Mouse (Mus musculus): ENCODE measurements around the gene Vmn1r236. TPM values are rescaled to one million over a fixed set of nuclear protein-coding genes. Genes with fewer than 3 reads are reported as not detected.

Gene Vmn1r236
- total and polyA plus RNA-seq, 3 experiments: not detected

DNA sequence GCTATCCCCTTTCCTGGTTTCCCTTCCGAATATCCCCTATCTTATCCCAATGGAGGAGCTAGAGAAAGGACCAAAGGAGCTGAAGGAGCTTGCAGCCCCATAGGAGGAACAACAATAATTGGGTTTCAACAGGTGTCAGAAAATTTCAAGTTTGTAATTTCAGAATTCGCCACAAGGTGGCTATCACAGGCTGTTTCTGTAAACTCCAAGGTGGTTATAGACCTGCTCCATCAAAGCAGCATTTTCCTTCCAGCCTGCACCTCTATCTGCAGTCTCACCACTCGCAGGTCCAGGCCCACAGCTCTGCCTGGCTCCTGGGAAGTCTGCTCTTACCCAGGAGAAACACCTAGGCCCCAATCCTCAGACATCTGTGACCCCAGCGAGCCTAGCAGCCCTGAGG lies 10.6 kb upstream of the Vmn1r236 start:
- Histone ChIP-seq H3K4me1 (ENCODE audit: control insufficient read depth in 1 of 2, insufficient read depth in 2 of 2) (peaks cover 0 to 5% of the 10 kb centered on the region in 2 experiments; a peak in 2 of 4 replicates), H3K27me3 (replicated peaks) (peaks cover 22% of the 10 kb centered on the region), H3K9me3 (replicated peaks; ENCODE audit: low read length) (no peaks in the 10 kb centered on the region), H3K4me2 (ENCODE audit: insufficient read depth, low read depth, poor library complexity, severe bottlenecking) (0 out of 2 replicates have a peak overlapping the region, but pooled peaks have one; percentile 26), H3K79me2 (replicated peaks; ENCODE audit: control insufficient read depth, extremely low read depth, insufficient read depth, poor library complexity, severe bottlenecking) (no peaks in the 10 kb centered on the region), H3K36me3 (replicated peaks in 1 of 2; ENCODE audit: control insufficient read depth in 1 of 2, insufficient read depth in 1 of 2, low read length in 1 of 2) (no peaks in the 10 kb centered on the region), H3K4me3 (replicated peaks in 1 of 3; ENCODE audit: low read depth in 2 of 3, low read length in 2 of 3, poor library complexity in 1 of 3) (no peak overlapping the region), H3K27ac (ENCODE audit: insufficient read depth, low read depth) (no peak overlapping the region), H3K9ac (ENCODE audit: insufficient read depth, low read depth) (no peak overlapping the region)
- in situ Hi-C loops (cut with MboI; ENCODE audit: low pct_ligation_motif_present, low pct_unique_long_range_greater_than_20kb, low sequenced_read_pairs): no loop called here
- peak; percentile 43; the same call in 1 of the 2 replicates for TF ChIP-seq ZC3H11A (IDR thresholded peaks at IDR 0.05; ENCODE audit: low read depth, low read length)
- peak; percentile 94 for TF ChIP-seq SMC3 (IDR thresholded peaks at IDR 0.05; ENCODE audit: low read depth, low read length)
- no peak for TF ChIP-seq POLR2A (IDR thresholded peaks at IDR 0.05; ENCODE audit: low read depth, low read length)
- TF ChIP-seq EP300 (IDR thresholded peaks at IDR 0.05; ENCODE audit: low read length): no peak
- TF ChIP-seq GABPA (IDR thresholded peaks at IDR 0.05; ENCODE audit: insufficient replicate concordance, low read depth, low read length): no peak
- TF ChIP-seq RAD21 (IDR thresholded peaks at IDR 0.05; ENCODE audit: low read depth, low read length): peak; percentile 73
- no peak for TF ChIP-seq ZMIZ1 (IDR thresholded peaks at IDR 0.05; ENCODE audit: low read depth, low read length)
- no peak for TF ChIP-seq MAX (IDR thresholded peaks at IDR 0.05; ENCODE audit: low read length)
- no peak for TF ChIP-seq ETS1 (conservative IDR thresholded peaks at IDR 0.05; ENCODE audit: low read depth, low read length)
- TF ChIP-seq NELFE (IDR thresholded peaks at IDR 0.05; ENCODE audit: low read depth, low read length): no peak
- TF ChIP-seq MEF2A (IDR thresholded peaks at IDR 0.05; ENCODE audit: borderline replicate concordance, low read depth, low read length): no peak
- peak; percentile 31 to 79 for TF ChIP-seq CTCF (conservative IDR thresholded peaks at IDR 0.05 in 1 of 2, IDR thresholded peaks at IDR 0.05 in 1 of 2; ENCODE audit: low read depth in 2 of 2, low read length in 2 of 2)
- DNase-seq (ENCODE audit: extremely low read depth): peak; percentile 67
- dilution Hi-C loops (cut with MboI; ENCODE audit: extremely low pct_ligation_motif_present, extremely low pct_unique_long_range_greater_than_20kb, low sequenced_read_pairs): no loop called here

DNA sequence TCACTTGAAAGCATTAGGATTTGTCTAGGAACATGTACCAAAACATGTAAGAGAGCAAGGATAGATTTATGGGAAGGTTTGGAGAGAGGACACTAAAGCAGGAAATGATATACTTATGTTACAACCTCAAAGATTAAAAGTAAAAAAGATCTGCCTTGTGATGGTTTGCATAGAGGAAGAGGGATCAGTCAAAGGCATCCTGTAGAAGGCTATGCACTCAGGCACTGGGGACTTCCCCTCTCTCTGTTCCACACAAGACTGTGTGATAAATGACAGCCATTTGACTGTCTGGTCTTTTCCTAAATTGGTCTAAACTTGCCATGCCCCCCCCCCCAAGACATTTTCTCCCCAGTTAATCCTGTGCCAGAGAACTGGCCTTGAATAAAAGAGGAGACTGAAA lies 1.7 kb downstream of the Vmn1r236 start:
- TF ChIP-seq IRF4 (IDR thresholded peaks at IDR 0.05; ENCODE audit: low read depth, low read length) (no peak), ZNF384 (IDR thresholded peaks at IDR 0.05; ENCODE audit: low read depth, low read length) (no peak), USF2 (conservative IDR thresholded peaks at IDR 0.05; ENCODE audit: low read depth, low read length) (no peak), CHD1 (IDR thresholded peaks at IDR 0.05; ENCODE audit: low read depth, low read length) (no peak), POLR2A (IDR thresholded peaks at IDR 0.05; ENCODE audit: low read depth, low read length) (no peak), NRF1 (IDR thresholded peaks at IDR 0.05; ENCODE audit: low read depth, low read length) (no peak), E2F4 (IDR thresholded peaks at IDR 0.05; ENCODE audit: insufficient replicate concordance, low read depth, low read length) (no peak), PAX5 (IDR thresholded peaks at IDR 0.05; ENCODE audit: low read length) (no peak), NELFE (IDR thresholded peaks at IDR 0.05; ENCODE audit: low read depth, low read length) (no peak)
- no peaks in the 10 kb centered on the region for H3K36me3 ChIP-seq (replicated peaks in 1 of 2; ENCODE audit: control insufficient read depth in 1 of 2, insufficient read depth in 1 of 2, low read length in 1 of 2)
- no peaks in the 10 kb centered on the region for H3K9me3 ChIP-seq (replicated peaks; ENCODE audit: low read length)
- H3K9ac ChIP-seq (ENCODE audit: insufficient read depth, low read depth): no peak overlapping the region
- no peak overlapping the region for H3K4me2 ChIP-seq (ENCODE audit: insufficient read depth, low read depth, poor library complexity, severe bottlenecking)
- H3K79me2 ChIP-seq (replicated peaks; ENCODE audit: control insufficient read depth, extremely low read depth, insufficient read depth, poor library complexity, severe bottlenecking): no peaks in the 10 kb centered on the region
- H3K4me3 ChIP-seq (replicated peaks in 1 of 3; ENCODE audit: low read depth in 2 of 3, low read length in 2 of 3, poor library complexity in 1 of 3): no peak overlapping the region
- H3K27ac ChIP-seq (ENCODE audit: insufficient read depth, low read depth): no peak overlapping the region
- peak; percentile 17 for DNase-seq (ENCODE audit: extremely low read depth)
- H3K27me3 ChIP-seq (replicated peaks): no peaks in the 10 kb centered on the region
- dilution Hi-C loops (cut with MboI; ENCODE audit: extremely low pct_ligation_motif_present, extremely low pct_unique_long_range_greater_than_20kb, low sequenced_read_pairs): no loop called here
- H3K4me1 ChIP-seq (ENCODE audit: control insufficient read depth in 1 of 2, insufficient read depth in 2 of 2): peaks cover 0 to 6% of the 10 kb centered on the region in 2 experiments; a peak in 1 of 4 replicates
- in situ Hi-C loops (cut with MboI; ENCODE audit: low pct_ligation_motif_present, low pct_unique_long_range_greater_than_20kb, low sequenced_read_pairs): loop anchor here (10.0 kb wide), 1 partner anchor 140 kb away; the partner anchor contains the start of gene Zfp54

Measured in CH12.LX (cell line).